Mouse (Mus musculus) granulocyte monocyte progenitor cell, adult 5-6 weeks (primary cell): Measurements from ENCODE around the gene Gm6096. TPM values are rescaled to one million over a fixed set of nuclear protein-coding genes. Genes with fewer than 3 reads are reported as not detected.

Experiments
- ATAC-seq: replicated peaks from 2 replicates; pipeline ENCODE4 v1.8.0; 2016; ENCODE audit warnings: mild to moderate bottlenecking, moderate TSS enrichment, inconsistent platforms; ENCODE audit not compliant: poor library complexity, severe bottlenecking
- total RNA-seq, 2 experiments: library from RNA; stranded (forward) in 1 of 2; stranded (reverse) in 1 of 2; fragments of 200-712, 200-1000 nt in 1 of 2; fragments of >200 nt in 1 of 2; fragmentation: Nextera tagmentation in 1 of 2; gene quantifications; 2 replicates each; pipeline ENCODE4 v1.2.3; 2014 to 2017

Gene Gm6096
- total RNA-seq, 2 experiments from 2014 or later = not detected

DNA sequence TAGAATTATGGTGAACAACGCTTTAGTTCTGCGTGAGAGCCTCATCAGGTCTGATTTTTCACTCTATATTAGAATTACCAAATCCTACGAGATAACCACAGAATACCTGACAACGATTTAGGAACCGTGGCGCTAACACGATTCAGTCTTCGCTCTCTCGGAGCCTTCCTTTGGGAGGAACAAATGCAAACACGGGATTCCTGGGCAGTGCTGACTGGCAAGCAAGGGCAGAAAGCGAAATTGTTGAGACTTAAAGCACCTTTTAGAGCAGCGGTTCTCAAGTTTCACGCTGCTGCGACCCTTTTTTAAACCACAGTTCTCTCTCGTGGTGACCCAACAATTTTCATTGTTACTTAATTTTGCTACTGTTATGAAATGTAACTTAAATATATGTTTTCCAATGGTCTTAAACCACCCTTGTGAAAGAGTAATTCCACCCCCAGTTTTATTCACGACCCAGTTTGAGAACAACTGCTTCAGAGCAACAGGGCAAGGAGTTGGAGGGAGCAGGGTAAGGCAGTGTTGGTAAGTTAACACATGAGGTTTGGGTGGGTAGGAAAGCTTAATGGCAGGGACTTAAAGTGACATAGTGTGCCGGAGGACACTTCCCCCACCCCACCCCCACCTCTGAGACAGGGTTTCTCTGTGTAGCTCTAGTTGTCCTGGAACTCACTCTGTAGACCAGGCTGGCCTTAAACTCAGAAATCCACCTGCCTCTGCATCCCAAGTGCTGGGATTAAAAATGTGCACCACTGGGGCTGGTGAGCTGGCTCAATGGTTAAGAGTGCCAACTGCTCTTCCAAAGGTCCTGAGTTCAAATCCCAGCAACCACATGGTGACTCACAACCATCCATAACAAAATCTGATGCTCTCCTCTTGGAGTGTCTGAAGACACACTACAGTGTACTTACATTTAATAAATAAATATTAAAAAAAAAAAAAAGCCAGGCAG, 16.0 kb upstream of the Gm6096 start:
- peak; percentile 13 for ATAC-seq

DNA sequence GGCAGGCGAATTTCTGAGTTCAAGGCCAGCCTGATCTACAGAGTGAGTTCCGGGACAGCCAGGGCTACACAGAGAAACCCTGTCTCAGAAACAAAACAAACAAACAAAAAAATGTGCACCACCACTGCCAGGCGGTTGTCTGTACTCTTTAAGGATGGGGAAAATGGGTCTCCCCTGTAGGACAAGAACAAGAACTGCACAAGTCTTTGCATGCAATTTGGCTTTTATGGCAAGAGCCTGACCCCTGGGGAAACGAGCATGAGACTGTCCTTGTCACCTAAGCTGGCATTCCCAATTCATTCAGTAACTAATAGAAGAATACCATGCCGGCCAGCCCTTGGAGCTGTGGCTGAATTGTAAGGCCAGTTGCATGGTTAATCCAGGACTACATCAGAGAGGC, 15.2 kb upstream of the Gm6096 start:
- no peak for ATAC-seq

DNA sequence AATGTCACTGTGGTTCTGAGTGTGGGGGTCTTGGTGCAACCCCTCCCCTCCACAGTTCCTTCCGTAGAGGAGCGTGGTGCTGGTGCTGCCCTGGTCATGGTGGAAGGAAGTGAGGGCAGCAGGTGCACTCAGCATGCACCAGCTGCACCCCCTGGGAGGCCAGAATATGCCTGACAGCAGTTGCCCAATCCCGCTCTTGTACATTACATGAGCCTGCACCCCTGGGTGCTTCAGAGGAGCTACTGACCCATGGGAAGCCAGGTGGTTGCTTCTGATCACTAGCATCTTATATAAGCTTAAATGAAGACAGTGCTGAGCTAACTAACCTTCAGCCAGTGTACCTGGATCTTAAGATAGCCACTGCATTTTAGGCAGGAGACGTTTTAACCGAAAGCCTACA, 12.8 kb upstream of the Gm6096 start:
- no peak for ATAC-seq

DNA sequence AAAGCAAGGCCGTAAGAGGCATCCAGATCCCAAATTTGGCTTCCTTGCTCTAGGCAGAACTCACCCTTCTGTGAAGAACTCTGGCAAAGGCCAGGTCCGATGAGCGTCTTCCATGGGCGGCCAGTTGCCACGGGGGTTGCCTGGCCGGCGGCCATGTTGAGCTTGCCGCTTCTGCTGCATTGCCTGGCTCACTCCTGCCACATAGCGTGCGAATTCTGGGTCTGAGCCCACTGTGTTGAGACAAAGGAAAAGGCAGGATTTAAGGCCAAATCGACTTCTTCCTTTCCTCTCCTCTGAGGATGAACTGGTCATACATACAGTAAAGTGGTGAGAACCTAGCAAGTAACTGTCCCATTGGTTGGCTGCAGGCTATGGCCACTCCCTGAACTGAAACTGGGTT, 8.7 kb upstream of the Gm6096 start:
- ATAC-seq = no peak

DNA sequence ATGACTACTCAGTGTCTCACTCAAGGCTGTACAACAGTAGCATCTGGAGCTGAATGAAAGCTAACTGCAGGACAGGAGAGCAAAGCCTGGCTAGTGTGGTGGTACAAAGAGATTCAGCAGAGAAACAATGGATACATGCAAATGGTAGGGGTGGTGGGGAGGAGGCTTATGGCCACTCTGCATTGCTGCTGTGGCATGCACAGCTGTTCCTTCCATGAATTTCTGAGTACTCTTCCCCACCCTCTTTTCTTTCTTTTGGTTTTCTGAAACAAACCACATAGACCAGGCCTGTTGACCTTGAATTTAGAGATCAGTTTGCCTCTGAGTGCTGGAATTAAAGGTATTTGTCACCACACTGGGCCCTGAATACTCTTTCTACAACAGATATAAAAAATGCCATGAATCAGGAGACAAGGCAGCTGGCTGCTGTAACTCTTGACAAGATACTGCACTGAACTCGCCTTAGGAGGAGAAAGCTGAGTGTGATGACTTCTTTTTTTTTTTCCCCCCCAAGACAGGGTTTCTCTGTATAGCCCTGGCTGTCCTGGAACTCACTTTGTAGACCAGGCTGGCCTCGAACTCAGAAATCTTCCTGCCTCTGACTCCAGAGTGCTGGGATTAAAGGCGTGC, 3.9 kb upstream of the Gm6096 start:
- no peak for ATAC-seq

DNA sequence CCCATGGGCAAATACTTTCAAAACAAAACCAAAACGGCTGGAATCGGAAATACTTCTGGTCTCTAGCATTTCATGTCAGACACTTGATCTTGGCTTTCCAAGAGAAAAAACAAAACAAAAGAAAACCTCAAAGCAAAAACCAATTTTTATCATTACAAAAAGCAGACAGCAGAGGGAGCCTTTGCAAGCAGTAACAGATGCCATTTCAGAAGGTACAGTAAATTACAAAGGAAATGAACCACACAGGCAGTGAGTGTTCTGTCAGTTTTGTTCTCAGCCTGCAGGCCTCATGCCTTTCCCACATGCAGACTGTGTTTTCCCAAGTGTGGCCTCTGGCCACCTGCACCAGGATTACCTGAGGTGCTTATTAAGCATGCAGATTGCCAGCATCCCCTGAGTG, 1.2 kb downstream of the Gm6096 start:
- ATAC-seq = peak; percentile 48

DNA sequence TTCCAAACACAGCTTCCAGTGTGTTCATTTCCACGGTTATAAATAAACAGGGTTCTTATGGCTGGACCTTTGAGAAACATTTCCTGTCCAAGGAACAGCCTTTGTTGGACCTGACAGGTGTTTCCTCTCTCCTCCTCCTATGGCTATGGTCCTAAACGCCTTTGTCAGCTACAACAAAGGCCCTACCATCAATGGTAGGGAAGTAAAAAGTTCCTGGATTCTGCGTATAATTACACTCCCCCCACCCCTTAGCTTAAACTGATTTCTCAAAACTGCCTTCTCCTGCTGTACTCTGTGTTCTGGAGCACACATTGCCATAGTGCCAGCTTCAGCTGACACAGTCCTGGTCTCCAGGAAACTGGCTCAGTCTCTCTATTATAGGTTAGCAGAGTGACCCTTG, 4.3 kb downstream of the Gm6096 start:
- ATAC-seq = no peak

DNA sequence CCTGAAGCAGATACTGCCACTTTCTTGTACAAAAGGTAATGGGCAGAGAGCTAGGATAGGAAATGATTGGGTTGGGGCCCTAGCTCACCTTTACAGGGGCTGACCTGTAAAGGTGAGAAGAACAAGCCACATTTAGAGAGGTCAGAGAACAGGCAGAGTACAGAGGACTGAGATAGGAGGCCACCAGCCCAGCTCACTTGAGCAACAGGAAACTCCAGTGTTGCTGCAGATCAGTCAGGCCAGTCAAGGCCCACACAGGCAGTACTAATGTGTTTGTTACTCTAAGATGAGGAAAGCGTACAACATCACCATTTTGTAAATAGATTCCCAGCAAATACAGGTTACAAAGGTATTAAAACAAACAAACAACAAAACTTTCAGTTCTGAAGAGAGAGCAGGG, 5.1 kb downstream of the Gm6096 start:
- ATAC-seq = no peak

DNA sequence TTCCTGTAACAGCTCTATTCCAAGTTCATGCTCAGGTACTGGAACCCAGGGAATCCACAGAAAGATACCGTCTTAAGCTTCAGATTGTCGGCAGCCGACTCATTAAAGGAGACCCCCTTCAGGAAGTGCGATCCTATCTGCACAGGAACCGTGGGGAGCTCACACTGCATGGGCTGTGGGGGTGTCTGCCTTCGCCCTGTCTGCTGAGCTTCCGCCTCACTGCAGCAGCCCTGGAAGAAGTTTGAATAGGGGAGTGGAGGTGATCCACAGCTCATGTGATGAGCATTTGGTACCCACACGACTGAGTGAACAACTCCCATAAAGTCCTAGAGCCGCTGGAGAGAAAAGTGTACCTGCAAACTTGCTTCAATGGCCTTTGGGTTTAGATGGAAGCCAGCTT, 6.4 kb downstream of the Gm6096 start:
- no peak for ATAC-seq

DNA sequence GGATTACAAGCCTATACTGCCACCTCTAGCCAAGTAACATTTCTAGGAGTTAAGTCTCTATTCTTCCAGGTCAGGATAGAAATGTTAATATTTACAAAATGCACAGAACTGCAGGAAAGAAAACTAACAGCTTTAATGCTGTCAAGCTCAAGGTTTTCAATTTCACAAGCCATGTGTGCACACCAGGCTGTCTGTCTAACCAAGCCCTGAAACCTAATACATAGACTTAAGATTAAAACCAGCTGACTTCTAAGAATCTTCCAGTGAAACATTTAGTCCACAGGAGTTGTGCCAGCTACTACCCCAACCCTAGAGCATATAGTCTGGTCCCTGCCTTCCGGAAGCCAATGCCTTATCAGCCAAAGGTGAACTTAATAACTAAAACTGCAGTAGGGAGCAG, 7.6 kb downstream of the Gm6096 start:
- ATAC-seq = no peak

DNA sequence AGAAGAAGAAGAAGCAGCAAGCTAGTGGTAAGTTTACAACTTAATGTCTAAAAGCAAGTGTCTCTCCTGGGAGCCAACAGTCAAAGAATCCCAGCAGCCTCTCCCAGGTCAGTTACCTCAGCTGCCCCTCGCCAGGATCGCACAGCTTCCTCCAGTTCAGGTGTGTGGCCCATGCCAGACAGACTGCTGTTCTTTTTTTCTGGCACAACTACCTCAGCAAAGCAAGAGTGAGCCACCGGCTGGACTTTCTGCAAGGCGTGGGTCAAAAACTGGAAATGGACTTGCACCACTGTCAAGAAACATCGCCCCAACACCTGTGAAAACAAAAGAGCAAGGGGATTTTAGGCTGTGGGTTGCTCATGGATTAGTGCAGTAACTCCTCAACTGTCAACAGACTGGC, 12.6 kb downstream of the Gm6096 start:
- no peak for ATAC-seq

DNA sequence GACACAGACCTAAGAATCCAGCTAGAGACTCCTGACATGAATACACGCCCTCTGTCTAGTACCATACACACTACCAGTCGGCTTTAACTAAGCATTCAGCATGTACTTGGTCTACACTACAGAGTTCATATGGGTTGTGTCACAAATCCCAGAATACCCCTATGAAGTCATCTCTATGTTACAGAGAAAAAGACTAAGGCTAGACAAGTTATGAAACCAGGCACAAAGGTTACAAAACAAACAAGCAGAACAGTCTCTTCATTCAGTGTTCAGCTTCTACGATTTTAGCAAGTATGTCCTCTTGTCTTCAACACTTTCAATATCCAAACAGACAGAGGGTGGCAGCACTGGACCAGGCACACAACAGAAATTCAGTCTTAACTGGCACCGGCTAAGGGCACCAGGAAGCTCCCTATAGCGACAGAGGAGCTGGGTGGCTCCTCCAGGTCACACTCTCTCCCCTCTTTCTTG, 15.1 kb downstream of the Gm6096 start:
- peak; percentile 94 for ATAC-seq

DNA sequence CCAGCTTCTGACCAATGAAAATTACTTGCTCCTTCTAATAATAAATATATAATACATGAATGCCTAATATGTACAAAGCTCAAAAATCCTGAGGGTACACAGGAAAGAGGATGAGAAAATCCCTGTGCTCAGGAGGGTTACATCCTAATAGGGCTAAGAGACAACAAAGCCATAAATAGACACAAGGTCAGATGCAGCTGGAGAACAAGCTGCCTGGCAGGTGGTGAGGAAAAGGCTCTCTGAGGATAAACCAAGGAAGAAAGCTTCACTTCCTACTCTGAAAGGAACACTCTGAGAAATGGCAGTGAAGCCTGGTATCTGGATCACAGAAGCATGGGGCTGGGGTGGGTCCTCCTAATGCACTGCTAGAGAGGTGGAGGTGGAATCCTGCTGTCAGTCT, 15.6 kb downstream of the Gm6096 start:
- ATAC-seq = no peak

DNA sequence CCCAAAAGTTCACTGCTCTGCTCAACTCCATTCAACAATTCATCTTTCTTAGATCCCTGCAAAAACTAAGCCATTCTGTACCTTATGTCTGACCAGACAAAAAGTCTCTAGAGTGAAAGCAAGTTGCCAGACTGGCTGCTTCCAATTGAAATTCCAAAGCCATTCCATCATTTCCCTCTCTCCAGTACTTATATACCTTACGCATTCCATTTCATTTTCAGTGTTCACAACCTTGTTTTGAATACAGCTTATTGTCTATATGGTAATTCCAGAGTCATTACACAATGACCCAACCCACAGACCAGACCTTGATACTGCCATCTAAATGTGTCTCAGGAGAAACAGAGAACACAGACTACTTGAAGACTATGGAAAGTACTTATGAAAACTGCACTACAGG, 17.6 kb downstream of the Gm6096 start:
- ATAC-seq = no peak

DNA sequence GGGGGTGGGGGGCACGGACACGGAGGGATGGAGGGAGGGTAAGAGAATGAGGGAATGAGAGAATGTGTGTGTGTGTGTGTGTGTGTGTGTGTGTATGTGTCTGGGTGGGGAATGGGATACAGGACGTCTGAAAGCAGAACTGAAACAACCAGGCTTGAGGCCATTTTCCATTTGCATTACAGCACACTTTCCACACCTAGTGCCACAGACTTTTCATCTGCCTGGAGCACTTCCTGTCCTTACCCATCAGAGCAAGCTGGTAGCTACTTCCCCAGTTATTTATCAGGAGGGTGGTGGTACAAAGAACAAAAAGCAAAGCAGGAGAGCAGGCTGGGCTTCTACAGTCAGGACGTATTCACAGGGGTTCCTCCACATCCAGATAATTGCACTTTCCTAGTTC, 21.6 kb downstream of the Gm6096 start:
- ATAC-seq = peak; percentile 100

DNA sequence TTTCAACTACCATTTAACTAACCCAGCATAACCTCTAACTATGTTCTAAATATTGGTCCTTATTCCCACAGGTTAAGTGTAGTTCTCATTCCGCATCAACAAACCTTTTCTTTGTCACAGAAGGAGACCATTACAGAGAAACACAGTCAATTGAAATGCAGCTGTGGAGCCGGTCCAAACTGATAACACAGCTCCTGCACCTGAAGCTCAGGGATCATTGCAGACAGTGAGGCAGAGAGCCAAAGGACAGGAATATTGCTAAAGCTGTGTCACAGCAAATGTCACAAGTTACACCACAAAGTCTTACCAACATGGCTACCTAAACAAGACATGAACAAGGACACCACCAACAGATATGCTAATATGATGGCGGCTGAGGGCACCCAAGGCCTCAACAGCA, 25.2 kb downstream of the Gm6096 start:
- no peak for ATAC-seq

DNA sequence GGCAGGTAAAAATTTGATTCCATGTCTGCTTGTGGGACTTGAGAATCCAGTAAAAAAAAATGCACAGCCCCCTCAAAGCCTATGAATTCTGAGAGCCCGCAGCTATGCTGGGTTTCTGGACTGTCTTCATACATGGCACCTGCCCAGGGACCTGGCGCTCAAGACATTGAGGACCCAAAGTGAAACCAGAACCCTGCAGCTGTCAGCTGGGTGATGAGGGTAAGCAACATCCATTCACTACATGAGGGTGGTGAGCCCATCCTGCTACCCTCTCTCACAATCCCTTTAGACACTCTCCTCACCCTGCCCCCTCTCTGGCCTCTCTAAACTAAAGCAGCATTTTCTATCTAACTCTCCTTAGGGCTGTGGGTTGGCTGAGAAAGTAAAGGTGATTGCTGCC, 26.8 kb downstream of the Gm6096 start:
- no peak for ATAC-seq

DNA sequence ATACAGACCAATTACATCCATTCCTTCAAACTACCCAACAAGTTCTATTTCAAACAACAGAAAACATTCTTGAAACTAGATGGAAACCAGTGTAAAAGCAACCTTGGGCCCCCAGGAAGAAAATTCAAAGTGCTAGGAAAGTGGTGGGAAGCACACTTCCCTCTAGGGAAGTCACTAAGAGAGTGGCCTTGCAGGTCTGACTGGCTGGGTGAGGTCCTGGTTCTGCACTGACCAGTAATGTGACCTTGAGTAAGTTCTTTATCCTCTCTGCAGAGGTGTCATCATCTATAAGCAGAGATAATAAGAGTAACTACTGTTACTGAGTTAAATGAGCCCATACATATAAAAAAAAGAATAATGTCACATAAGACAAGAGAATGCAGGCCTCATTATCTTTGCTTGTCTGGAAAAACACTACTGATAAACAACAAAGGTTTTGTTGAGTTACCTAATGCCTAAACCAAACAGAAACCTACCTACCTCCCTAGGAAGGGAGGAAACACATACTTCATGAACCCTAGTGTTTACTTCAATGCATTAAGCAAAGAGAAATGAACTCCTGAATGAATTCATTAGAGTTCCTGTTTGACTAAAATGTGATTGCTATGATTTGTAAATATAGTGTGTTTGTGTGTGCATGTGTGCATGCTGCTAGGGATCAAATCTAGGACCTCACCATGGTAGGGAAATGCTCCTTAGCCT, 39.8 kb downstream of the Gm6096 start:
- no peak for ATAC-seq

DNA sequence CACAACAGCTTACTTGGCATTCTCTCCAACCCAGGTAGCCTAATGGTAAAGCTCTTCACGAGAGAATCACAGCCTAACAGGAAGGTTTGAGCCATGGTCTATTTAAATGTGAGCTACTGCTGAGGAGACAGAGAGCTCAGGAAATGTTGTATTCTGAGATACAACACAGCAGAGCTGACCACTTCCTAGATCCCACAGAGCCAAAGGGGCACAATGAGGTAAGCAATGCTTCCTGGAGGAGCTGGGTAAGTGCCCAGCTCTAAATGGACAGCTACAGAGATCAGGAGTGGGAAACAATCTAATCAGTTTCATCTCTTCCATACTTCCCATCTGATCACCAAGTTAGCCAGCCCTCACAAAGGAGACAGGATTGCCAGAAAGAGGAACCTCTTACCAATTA, 40.4 kb downstream of the Gm6096 start:
- 0 out of 2 replicates have a peak, but pooled peaks have one; percentile 14 for ATAC-seq

DNA sequence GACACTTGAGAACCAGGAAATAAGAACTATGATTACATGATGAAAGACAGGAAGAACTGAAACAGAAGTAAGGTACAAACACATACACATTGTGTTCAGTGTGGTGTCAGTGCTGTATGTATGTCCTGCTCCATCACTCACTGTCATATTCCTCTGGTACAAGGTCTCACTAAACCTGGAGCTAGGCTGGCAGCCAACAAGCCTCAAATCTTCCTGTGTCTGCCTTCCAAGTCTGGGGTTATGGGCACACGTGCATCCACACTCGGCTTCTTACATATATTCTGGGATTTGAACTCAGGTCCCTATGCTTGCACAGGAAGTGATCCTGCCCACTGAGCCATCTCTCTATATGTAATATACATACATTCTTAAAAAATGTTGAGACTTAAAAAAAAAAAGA, 41.8 kb downstream of the Gm6096 start:
- ATAC-seq = no peak

DNA sequence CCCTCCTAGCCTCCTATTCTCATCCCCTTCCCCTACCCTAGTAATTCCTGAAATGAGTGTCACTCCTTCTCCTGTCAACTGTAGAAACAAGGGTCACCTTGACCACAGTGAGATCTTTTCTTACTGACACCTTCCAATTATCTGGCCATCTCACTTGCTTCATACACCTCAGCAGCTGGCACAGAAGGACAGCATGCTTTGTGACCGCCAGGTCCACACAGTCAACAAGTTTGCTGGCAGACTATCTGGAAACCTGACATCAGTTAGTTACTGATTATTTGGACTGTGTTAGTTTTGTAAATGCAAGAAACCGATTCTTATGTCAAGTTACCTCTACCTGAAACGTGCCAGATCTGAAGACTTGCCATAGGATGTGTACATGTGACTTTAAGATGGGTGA, 45.3 kb downstream of the Gm6096 start:
- no peak for ATAC-seq
